Mouse (Mus musculus): ENCODE measurements around the gene C330007P06Rik. TPM values are rescaled to one million over a fixed set of nuclear protein-coding genes. Genes with fewer than 3 reads are reported as not detected.

Gene C330007P06Rik
- polyA plus RNA-seq, 1 experiment from 2014 or later, result 29.8 TPM

- CTCF ChIA-PET, result no interaction called here
- in situ Hi-C loops (cut with MboI; ENCODE audit: low pct_unique_long_range_greater_than_20kb), result loop anchor here (25.0 kb wide), 1 partner anchor 178 kb away; the partner anchor contains the start of gene Akap17b
- no peak for ATAC-seq
- POLR2A ChIA-PET, result no interaction called here
- H3K27me3 ChIP-seq, result no peaks in the 10 kb centered on the region
- TF ChIP-seq CTCF (IDR thresholded peaks at IDR 0.05), result no peak
- DNase-seq (ENCODE audit: low read depth, low spot score), result no peak
These were observed 58.5 kb downstream of the C330007P06Rik start for GRCm38 (mm10) chrX:36815439-36815838.

- DNase-seq (ENCODE audit: low read depth, low spot score), result no peak
- peaks cover 4% of the 10 kb centered on the region for H3K27me3 ChIP-seq
- ChIA-PET CTCF (no interaction called here), POLR2A (no interaction called here)
- TF ChIP-seq CTCF (IDR thresholded peaks at IDR 0.05), result no peak
- in situ Hi-C loops (cut with MboI; ENCODE audit: low pct_unique_long_range_greater_than_20kb), result loop anchor here (25.0 kb wide), 1 partner anchor 178 kb away; the partner anchor contains the start of gene Akap17b
- no peak for ATAC-seq
These were observed 58.9 kb downstream of the C330007P06Rik start for GRCm38 (mm10) chrX:36815022-36815421.

- POLR2A ChIA-PET, result no interaction called here
- no peak for ATAC-seq
- H3K27me3 ChIP-seq, result peaks cover 5% of the 10 kb centered on the region
- no peak for DNase-seq (ENCODE audit: low read depth, low spot score)
- CTCF ChIA-PET, result no interaction called here
- TF ChIP-seq CTCF (IDR thresholded peaks at IDR 0.05), result no peak
- in situ Hi-C loops (cut with MboI; ENCODE audit: low pct_unique_long_range_greater_than_20kb), result loop anchor here (25.0 kb wide), 1 partner anchor 177 kb away; the partner anchor contains the start of gene Akap17b
These were observed 59.6 kb downstream of the C330007P06Rik start for GRCm38 (mm10) chrX:36814161-36814836.

- no peak for ATAC-seq
- in situ Hi-C loops (cut with MboI; ENCODE audit: low pct_unique_long_range_greater_than_20kb), result loop anchor here (25.0 kb wide), 1 partner anchor 174 kb away; the partner anchor contains the start of gene Akap17b
- CTCF ChIA-PET, result interaction anchor here (1.6 kb wide), 1 partner anchor 60 kb away, joined by 3 read pairs; no protein-coding TSS in a partner anchor
These were observed 62.5 kb downstream of the C330007P06Rik start for GRCm38 (mm10) chrX:36811377-36811776.

GRCm38 (mm10) chrX:36808318-36808683, 65.6 kb downstream of the C330007P06Rik start:
- CTCF ChIA-PET, result no interaction called here
- H3K27me3 ChIP-seq, result peaks cover 13% of the 10 kb centered on the region
- no peak for DNase-seq (ENCODE audit: low read depth, low spot score)
- no peak for TF ChIP-seq CTCF (IDR thresholded peaks at IDR 0.05)
- no peak for ATAC-seq
- in situ Hi-C loops (cut with MboI; ENCODE audit: low pct_unique_long_range_greater_than_20kb), result loop anchor here (25.0 kb wide), 1 partner anchor 171 kb away; the partner anchor contains the start of gene Akap17b
- POLR2A ChIA-PET, result no interaction called here

More at GRCm38 (mm10) chrX:36811377-36811776, 62.5 kb downstream of the C330007P06Rik start:
- DNase-seq (ENCODE audit: low read depth, low spot score), result no peak
- no peak for TF ChIP-seq CTCF (IDR thresholded peaks at IDR 0.05)
- H3K27me3 ChIP-seq, result peaks cover 5% of the 10 kb centered on the region
- POLR2A ChIA-PET, result no interaction called here

GRCm38 (mm10) chrX:36807360-36808317, 66.3 kb downstream of the C330007P06Rik start:
- peak; percentile 90 for ATAC-seq
- in situ Hi-C loops (cut with MboI; ENCODE audit: low pct_unique_long_range_greater_than_20kb), result loop anchor here (25.0 kb wide), 1 partner anchor 170 kb away; the partner anchor contains the start of gene Akap17b
- ChIA-PET CTCF (no interaction called here), POLR2A (no interaction called here)
- TF ChIP-seq CTCF (IDR thresholded peaks at IDR 0.05), result no peak
- H3K27me3 ChIP-seq, result peaks cover 17% of the 10 kb centered on the region
- peak; percentile 51 for DNase-seq (ENCODE audit: low read depth, low spot score)

GRCm38 (mm10) chrX:36805466-36806235, 68.3 kb downstream of the C330007P06Rik start:
- ChIA-PET CTCF (no interaction called here), POLR2A (interaction anchor here (1.6 kb wide), 1 partner anchor 9 kb away, joined by 5 read pairs; no protein-coding TSS in a partner anchor)
- in situ Hi-C loops (cut with MboI; ENCODE audit: low pct_unique_long_range_greater_than_20kb), result loop anchor here (25.0 kb wide), 1 partner anchor 168 kb away; the partner anchor contains the start of gene Akap17b
- peaks cover 17% of the 10 kb centered on the region for H3K27me3 ChIP-seq
- no peak for TF ChIP-seq CTCF (IDR thresholded peaks at IDR 0.05)
- DNase-seq (ENCODE audit: low read depth, low spot score) (no peak), ATAC-seq (no peak)

GRCm38 (mm10) chrX:36804196-36804595, 69.7 kb downstream of the C330007P06Rik start:
- ChIA-PET CTCF (no interaction called here), POLR2A (no interaction called here)
- no peak for DNase-seq (ENCODE audit: low read depth, low spot score)
- TF ChIP-seq CTCF (IDR thresholded peaks at IDR 0.05), result no peak
- in situ Hi-C loops (cut with MboI; ENCODE audit: low pct_unique_long_range_greater_than_20kb), result loop anchor here (25.0 kb wide), 1 partner anchor 167 kb away; the partner anchor contains the start of gene Akap17b
- H3K27me3 ChIP-seq, result peaks cover 12% of the 10 kb centered on the region
- ATAC-seq, result no peak

- ATAC-seq, result no peak
- no peak for TF ChIP-seq CTCF (IDR thresholded peaks at IDR 0.05)
- DNase-seq (ENCODE audit: low read depth, low spot score), result no peak
- in situ Hi-C loops (cut with MboI; ENCODE audit: low pct_unique_long_range_greater_than_20kb), result loop anchor here (25.0 kb wide), 1 partner anchor 166 kb away; the partner anchor contains the start of gene Akap17b
- ChIA-PET POLR2A (no interaction called here), CTCF (no interaction called here)
- H3K27me3 ChIP-seq, result peaks cover 12% of the 10 kb centered on the region
These were observed 70.7 kb downstream of the C330007P06Rik start for GRCm38 (mm10) chrX:36803189-36803588.
